Mouse (Mus musculus): ENCODE measurements around the gene Gas2. TPM values are rescaled to one million over a fixed set of nuclear protein-coding genes. Genes with fewer than 3 reads are reported as not detected.

Gene Gas2
- polyA plus RNA-seq, 1 experiment from 2014 or later, result 53.1 TPM

- ATAC-seq (ENCODE audit: low FRiP score), result peak; percentile 99
- Histone ChIP-seq H3K9me3 (replicated peaks) (no peaks in the 10 kb centered on the region), H3K36me3 (peaks cover 4% of the 10 kb centered on the region; the same call in 1 of the 2 replicates), H3K27me3 (no peaks in the 10 kb centered on the region), H3K4me1 (peaks cover 23% of the 10 kb centered on the region), H3K9ac (peak within 1 kb of the TSS; percentile 76), H3K4me3 (peak within 1 kb of the TSS; percentile 56), H3K4me2 (replicated peaks) (peak within 1 kb of the TSS; percentile 78), H3K27ac (peak within 1 kb of the TSS; percentile 98)
- WGBS, result under 1% methylated on average over 36 of the region's 43 CpGs
Observed at GRCm38 (mm10) chr7:51862097-51862492, 280 bp downstream of the Gas2 start, which contains the start of gene Fancf. Gene Fancf, minus strand, starts transcription at chr7:51862267.

GRCm38 (mm10) chr7:51862842-51863241 lies 1.0 kb downstream of the Gas2 start:
- 81% methylated on average over 3 of the region's 3 CpGs for WGBS
- no peak overlapping the region; the same call in 1 of the 2 replicates for H3K9ac ChIP-seq
- no peak for ATAC-seq (ENCODE audit: low FRiP score)

GRCm38 (mm10) chr7:51865336-51865735 lies 3.5 kb downstream of the Gas2 start:
- no peaks in the 10 kb centered on the region for H3K27me3 ChIP-seq
- no peak for ATAC-seq (ENCODE audit: low FRiP score)
- 70% methylated on average over 1 of the region's 1 CpGs for WGBS

More at GRCm38 (mm10) chr7:51862842-51863241, 1.0 kb downstream of the Gas2 start:
- H3K27me3 ChIP-seq, result no peaks in the 10 kb centered on the region
- H3K9me3 ChIP-seq (replicated peaks), result no peaks in the 10 kb centered on the region
- no peak overlapping the region for H3K27ac ChIP-seq
- H3K4me2 ChIP-seq (replicated peaks), result peak overlapping the region; percentile 78
- H3K4me1 ChIP-seq, result peaks cover 23% of the 10 kb centered on the region
- H3K36me3 ChIP-seq, result peaks cover 4% of the 10 kb centered on the region; the same call in 1 of the 2 replicates
- H3K4me3 ChIP-seq, result peak overlapping the region; percentile 56

GRCm38 (mm10) chr7:51867983-51868382 lies 6.2 kb downstream of the Gas2 start:
- Histone ChIP-seq H3K4me1 (peaks cover 6% of the 10 kb centered on the region), H3K9ac (no peak overlapping the region)
- WGBS, result 89% methylated on average over 1 of the region's 1 CpGs

More at GRCm38 (mm10) chr7:51865336-51865735, 3.5 kb downstream of the Gas2 start:
- Histone ChIP-seq H3K4me1 (peaks cover 17% of the 10 kb centered on the region), H3K4me2 (replicated peaks) (no peak overlapping the region), H3K27ac (no peak overlapping the region), H3K36me3 (no peaks in the 10 kb centered on the region), H3K4me3 (no peak overlapping the region), H3K9ac (no peak overlapping the region), H3K9me3 (replicated peaks) (no peaks in the 10 kb centered on the region)

GRCm38 (mm10) chr7:51872041-51872440 lies 10.2 kb downstream of the Gas2 start:
- Histone ChIP-seq H3K4me2 (replicated peaks) (no peak overlapping the region), H3K36me3 (no peaks in the 10 kb centered on the region), H3K4me1 (no peaks in the 10 kb centered on the region), H3K27ac (no peak overlapping the region), H3K9ac (no peak overlapping the region), H3K27me3 (no peaks in the 10 kb centered on the region), H3K9me3 (replicated peaks) (no peaks in the 10 kb centered on the region), H3K4me3 (no peak overlapping the region)
- 81% methylated on average over 1 of the region's 1 CpGs for WGBS
- ATAC-seq (ENCODE audit: low FRiP score), result no peak

More at GRCm38 (mm10) chr7:51867983-51868382, 6.2 kb downstream of the Gas2 start:
- Histone ChIP-seq H3K4me3 (no peak overlapping the region), H3K4me2 (replicated peaks) (no peak overlapping the region), H3K9me3 (replicated peaks) (no peaks in the 10 kb centered on the region), H3K27ac (no peak overlapping the region), H3K36me3 (no peaks in the 10 kb centered on the region), H3K27me3 (no peaks in the 10 kb centered on the region)
- ATAC-seq (ENCODE audit: low FRiP score), result no peak

GRCm38 (mm10) chr7:51872597-51872996 lies 10.8 kb downstream of the Gas2 start:
- no peak for ATAC-seq (ENCODE audit: low FRiP score)
- no peak overlapping the region for H3K9ac ChIP-seq
- no peaks in the 10 kb centered on the region for H3K36me3 ChIP-seq

GRCm38 (mm10) chr7:51876316-51876715 lies 14.5 kb downstream of the Gas2 start:
- Histone ChIP-seq H3K4me2 (replicated peaks) (no peak overlapping the region), H3K36me3 (no peaks in the 10 kb centered on the region), H3K4me1 (peaks cover 2% of the 10 kb centered on the region; the same call in 1 of the 2 replicates), H3K9me3 (replicated peaks) (no peaks in the 10 kb centered on the region), H3K27ac (no peak overlapping the region), H3K4me3 (no peak overlapping the region), H3K27me3 (no peaks in the 10 kb centered on the region), H3K9ac (no peak overlapping the region)
- no peak for ATAC-seq (ENCODE audit: low FRiP score)

More at GRCm38 (mm10) chr7:51872597-51872996, 10.8 kb downstream of the Gas2 start:
- Histone ChIP-seq H3K4me2 (replicated peaks) (no peak overlapping the region), H3K27me3 (no peaks in the 10 kb centered on the region), H3K27ac (no peak overlapping the region), H3K9me3 (replicated peaks) (no peaks in the 10 kb centered on the region), H3K4me3 (no peak overlapping the region), H3K4me1 (no peaks in the 10 kb centered on the region)

- Histone ChIP-seq H3K27ac (peak overlapping the region; percentile 89), H3K9me3 (replicated peaks) (no peaks in the 10 kb centered on the region), H3K4me1 (peaks cover 2% of the 10 kb centered on the region; the same call in 1 of the 2 replicates), H3K9ac (peak overlapping the region; percentile 64), H3K4me3 (peak overlapping the region; percentile 39), H3K27me3 (no peaks in the 10 kb centered on the region), H3K4me2 (replicated peaks) (peak overlapping the region; percentile 60), H3K36me3 (no peaks in the 10 kb centered on the region)
- WGBS, result 5% methylated on average over 8 of the region's 8 CpGs
- peak; percentile 36; the same call in 1 of the 2 replicates for ATAC-seq (ENCODE audit: low FRiP score)
Observed at GRCm38 (mm10) chr7:51878730-51879129, 16.9 kb downstream of the Gas2 start.

- H3K9me3 ChIP-seq (replicated peaks), result no peaks in the 10 kb centered on the region
- peak; percentile 95 for ATAC-seq (ENCODE audit: low FRiP score)
- H3K27me3 ChIP-seq, result no peaks in the 10 kb centered on the region
- H3K4me2 ChIP-seq (replicated peaks), result peak overlapping the region; percentile 60
- peak overlapping the region; percentile 89 for H3K27ac ChIP-seq
- no peaks in the 10 kb centered on the region for H3K36me3 ChIP-seq
- peaks cover 2% of the 10 kb centered on the region; the same call in 1 of the 2 replicates for H3K4me1 ChIP-seq
- WGBS, result under 1% methylated on average over 17 of the region's 17 CpGs
- H3K9ac ChIP-seq, result peak overlapping the region; percentile 64
- peak overlapping the region; percentile 39 for H3K4me3 ChIP-seq
Observed at GRCm38 (mm10) chr7:51879136-51879723, 17.4 kb downstream of the Gas2 start.

- Histone ChIP-seq H3K4me1 (peaks cover 2% of the 10 kb centered on the region; the same call in 1 of the 2 replicates), H3K27ac (peak overlapping the region; percentile 35; the same call in 1 of the 2 replicates), H3K4me2 (replicated peaks) (peak overlapping the region; percentile 60), H3K9ac (no peak overlapping the region), H3K36me3 (no peaks in the 10 kb centered on the region), H3K4me3 (no peak overlapping the region; the same call in 1 of the 2 replicates), H3K27me3 (no peaks in the 10 kb centered on the region), H3K9me3 (replicated peaks) (no peaks in the 10 kb centered on the region)
- no peak for ATAC-seq (ENCODE audit: low FRiP score)
- 84% methylated on average over 4 of the region's 4 CpGs for WGBS
Observed at GRCm38 (mm10) chr7:51880121-51880520, 18.3 kb downstream of the Gas2 start.

- H3K4me3 ChIP-seq, result no peak overlapping the region
- no peaks in the 10 kb centered on the region for H3K4me1 ChIP-seq
- no peak for ATAC-seq (ENCODE audit: low FRiP score)
- H3K27me3 ChIP-seq, result no peaks in the 10 kb centered on the region
- H3K27ac ChIP-seq, result no peak overlapping the region
- no peak overlapping the region for H3K4me2 ChIP-seq (replicated peaks)
- WGBS, result 56% methylated on average over 3 of the region's 3 CpGs
- no peaks in the 10 kb centered on the region for H3K36me3 ChIP-seq
- no peak overlapping the region for H3K9ac ChIP-seq
- H3K9me3 ChIP-seq (replicated peaks), result no peaks in the 10 kb centered on the region
Observed at GRCm38 (mm10) chr7:51885345-51885744, 23.5 kb downstream of the Gas2 start.

GRCm38 (mm10) chr7:51887678-51888567 lies 26.1 kb downstream of the Gas2 start:
- no peak overlapping the region for H3K4me3 ChIP-seq
- no peak overlapping the region for H3K4me2 ChIP-seq (replicated peaks)
- WGBS, result 71% methylated on average over 11 of the region's 11 CpGs
- no peaks in the 10 kb centered on the region for H3K9me3 ChIP-seq (replicated peaks)
- ATAC-seq (ENCODE audit: low FRiP score), result no peak
- no peak overlapping the region; the same call in 1 of the 2 replicates for H3K27ac ChIP-seq
- no peaks in the 10 kb centered on the region for H3K36me3 ChIP-seq
- H3K9ac ChIP-seq, result no peak overlapping the region
- no peaks in the 10 kb centered on the region for H3K27me3 ChIP-seq
- H3K4me1 ChIP-seq, result no peaks in the 10 kb centered on the region

All from hindbrain, embryonic 12.5 days (tissue).